Mouse (Mus musculus) lung, adult 2 months (tissue): Measurements from ENCODE around the gene Cdh5.
"Not testable (repeated sequence)": the region's sequence is repeated elsewhere in the genome, so short reads cannot be mapped to it uniquely, and the experiment has no call there.

ENCODE experiments used
- CTCF ChIP-seq: fragments of 200-500 bp; IDR thresholded peaks from 2 replicates; pipeline ENCODE4 v1.5.1; 2011; ENCODE audit warnings: mild to moderate bottlenecking, low read length, control low read depth; ENCODE audit not compliant: insufficient read depth
- POLR2A ChIP-seq: fragments of 200-500 bp; IDR thresholded peaks from 2 replicates; pipeline ENCODE4 v1.6.1; 2011; ENCODE audit warnings: low read depth, mild to moderate bottlenecking, control low read depth, low read length, borderline replicate concordance; ENCODE audit errors: extremely low read depth

DNA sequence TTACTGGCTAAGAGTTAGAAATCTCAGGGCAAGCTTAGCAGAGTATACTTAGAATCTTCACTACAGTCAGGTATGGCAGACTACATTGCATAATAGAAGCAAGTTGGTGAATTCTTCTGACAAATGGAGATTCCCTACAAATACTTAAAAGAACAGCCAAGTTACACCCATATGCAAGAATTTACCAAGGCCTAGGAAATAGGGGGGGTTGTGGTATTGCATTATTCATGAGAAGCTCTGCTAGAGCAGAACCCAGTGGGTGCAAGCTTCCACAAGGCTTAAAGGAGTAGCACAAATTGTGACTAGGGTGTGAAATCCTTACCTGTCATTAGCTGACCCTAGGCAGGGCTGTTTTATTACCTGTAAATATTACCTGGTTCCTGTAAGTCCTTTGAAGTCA lies 13.5 kb upstream of the Cdh5 start:
- not testable (repeated sequence) for TF ChIP-seq CTCF, POLR2A
